Mouse (Mus musculus) hindbrain, embryonic 15.5 days (tissue): ENCODE measurements around the gene Med24. TPM values are rescaled to one million over a fixed set of nuclear protein-coding genes. Genes with fewer than 3 reads are reported as not detected.
"Not testable (repeated sequence)": the region's sequence is repeated elsewhere in the genome, so short reads cannot be mapped to it uniquely, and the experiment has no call there.

Experiments used
- ATAC-seq: fragments of 200-750 bp; cut with Nextera tagmentation; 2 replicates; pipeline ENCODE4 v1.8.0; 2017; ENCODE audit warnings: low read depth, moderate number of reproducible peaks, moderate TSS enrichment; ENCODE audit not compliant: low FRiP score
- H3K27ac ChIP-seq: fragments of 300-500 bp; sonication (generic); replicated peaks from 2 replicates; pipeline ENCODE4 v1.5.1; 2015; ENCODE audit warnings: mild to moderate bottlenecking, inconsistent platforms
- H3K27me3 ChIP-seq: fragments of 300-500 bp; sonication (generic); 2 replicates; pipeline ENCODE4 v1.6.1; 2015; ENCODE audit warnings: control low read depth, inconsistent platforms
- H3K36me3 ChIP-seq: fragments of 300-500 bp; sonication (generic); 2 replicates; pipeline ENCODE4 v1.6.1; 2015; ENCODE audit warnings: control low read depth, inconsistent platforms
- H3K4me1 ChIP-seq: fragments of 300-500 bp; sonication (generic); replicated peaks from 2 replicates; pipeline ENCODE4 v1.6.1; 2015; ENCODE audit warnings: control low read depth, inconsistent platforms
- H3K4me2 ChIP-seq: fragments of 300-500 bp; sonication (generic); 2 replicates; pipeline ENCODE4 v1.6.1; 2015; ENCODE audit warnings: moderate library complexity, mild to moderate bottlenecking, inconsistent platforms
- H3K4me3 ChIP-seq: fragments of 300-500 bp; sonication (generic); 2 replicates; pipeline ENCODE4 v1.5.1; 2015; ENCODE audit warnings: mild to moderate bottlenecking, inconsistent platforms
- H3K9ac ChIP-seq: fragments of 300-500 bp; sonication (generic); 2 replicates; pipeline ENCODE4 v1.6.1; 2015; ENCODE audit warnings: inconsistent platforms
- H3K9me3 ChIP-seq: fragments of 300-500 bp; sonication (generic); 2 replicates; pipeline ENCODE4 v1.6.1; 2016; ENCODE audit warnings: control low read depth, inconsistent platforms
- WGBS: fragments of 180-500 bp; shearing (Covaris S2); methylation state at CpG from one replicate; pipeline ENCODE4 v1.1.7; 2015; 5-methylcytosine and 5-hydroxymethylcytosine counted together
- polyA plus RNA-seq: library from polyadenylated mRNA; unstranded; fragments of >200 nt; fragmentation: Nextera tagmentation; extraction: Ambion mirVana; gene quantifications from 2 replicates; pipeline ENCODE4 v1.2.1, GENCODE M21; 2015

The Med24 gene
- polyA plus RNA-seq, 1 experiment from 2014 or later: 70.3 TPM

DNA sequence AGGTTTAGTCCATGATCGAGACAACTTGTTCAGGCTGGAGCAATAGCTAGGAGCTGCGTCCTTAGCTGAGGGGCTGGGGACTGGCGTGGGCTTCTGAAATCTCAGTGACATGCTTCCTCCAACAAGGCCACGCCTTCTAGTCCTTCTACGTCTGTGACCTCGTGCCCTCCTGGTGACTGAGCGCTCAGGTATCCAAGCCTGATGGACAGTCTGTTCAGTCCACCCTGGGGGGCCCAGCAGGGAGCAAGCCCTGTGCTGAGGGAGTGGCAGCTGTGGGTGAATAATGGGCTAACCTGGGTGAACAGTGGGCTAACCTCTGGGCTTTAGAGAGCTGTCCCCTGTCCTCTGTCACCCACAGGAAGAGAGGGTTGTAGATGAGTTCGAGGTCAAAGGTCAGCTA is 41.2 kb downstream of the Med24 start:
- no peak for ATAC-seq
- H3K27ac ChIP-seq: no peak overlapping the region
- H3K36me3 ChIP-seq: peaks cover 71% of the 10 kb centered on the region
- H3K4me1 ChIP-seq: peaks cover 13% of the 10 kb centered on the region
- no peaks in the 10 kb centered on the region for H3K9me3 ChIP-seq
- no peak overlapping the region for H3K9ac ChIP-seq
- WGBS: 90% methylated on average over 8 of the region's 8 CpGs
- no peak overlapping the region for H3K4me2 ChIP-seq
- no peak overlapping the region for H3K4me3 ChIP-seq
- no peaks in the 10 kb centered on the region for H3K27me3 ChIP-seq

DNA sequence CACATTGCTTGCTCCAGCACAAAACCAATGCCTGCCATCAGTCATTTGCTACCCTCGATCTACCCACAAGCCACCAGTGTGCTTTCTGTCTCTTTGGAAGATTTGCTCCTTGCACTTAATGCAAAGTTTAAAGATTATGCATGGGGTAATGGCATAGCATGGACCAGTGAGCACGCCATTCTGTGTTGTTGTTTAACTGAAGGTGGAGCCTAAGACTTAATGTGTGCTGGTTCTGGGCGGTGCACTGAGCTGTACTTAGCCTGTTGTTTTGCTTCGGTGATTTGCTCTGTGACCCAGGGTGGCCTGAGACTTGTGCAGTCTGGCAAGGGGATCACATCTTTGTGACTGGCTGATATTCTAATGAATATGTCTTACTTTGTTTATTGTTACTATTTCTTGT is 42.3 kb downstream of the Med24 start:
- ATAC-seq: no peak
- Histone ChIP-seq H3K4me3 (no peak overlapping the region), H3K36me3 (peaks cover 61% of the 10 kb centered on the region), H3K9me3 (no peaks in the 10 kb centered on the region), H3K27ac (no peak overlapping the region), H3K4me1 (peaks cover 13% of the 10 kb centered on the region), H3K27me3 (no peaks in the 10 kb centered on the region), H3K9ac (no peak overlapping the region), H3K4me2 (no peak overlapping the region)
- 94% methylated on average over 4 of the region's 4 CpGs for WGBS

DNA sequence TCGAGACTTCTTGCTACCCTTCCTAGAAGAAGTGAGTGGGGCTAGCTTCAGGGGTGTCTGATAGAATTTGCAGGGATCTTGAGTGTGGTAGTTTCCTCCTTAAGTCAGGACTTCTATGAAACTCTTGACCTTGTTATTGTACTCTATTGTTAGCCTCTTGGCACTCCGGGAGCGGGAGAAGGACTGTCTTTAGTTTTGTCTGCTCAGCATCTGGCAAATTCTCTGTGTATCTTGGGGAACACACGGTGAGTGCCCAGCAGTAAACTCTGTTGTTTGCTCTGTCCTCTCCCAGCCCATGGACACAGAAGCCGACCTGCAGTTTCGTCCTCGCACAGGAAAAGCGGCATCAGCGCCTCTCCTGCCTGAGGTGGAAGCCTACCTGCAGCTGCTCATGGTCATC is 43.6 kb downstream of the Med24 start:
- H3K9me3 ChIP-seq: no peaks in the 10 kb centered on the region
- H3K4me3 ChIP-seq: no peak overlapping the region
- no peaks in the 10 kb centered on the region for H3K27me3 ChIP-seq
- no peak overlapping the region for H3K4me2 ChIP-seq
- WGBS: 91% methylated on average over 9 of the region's 9 CpGs
- H3K9ac ChIP-seq: no peak overlapping the region
- no peak for ATAC-seq
- peaks cover 48% of the 10 kb centered on the region for H3K36me3 ChIP-seq
- H3K4me1 ChIP-seq: peaks cover 17% of the 10 kb centered on the region
- H3K27ac ChIP-seq: no peak overlapping the region

DNA sequence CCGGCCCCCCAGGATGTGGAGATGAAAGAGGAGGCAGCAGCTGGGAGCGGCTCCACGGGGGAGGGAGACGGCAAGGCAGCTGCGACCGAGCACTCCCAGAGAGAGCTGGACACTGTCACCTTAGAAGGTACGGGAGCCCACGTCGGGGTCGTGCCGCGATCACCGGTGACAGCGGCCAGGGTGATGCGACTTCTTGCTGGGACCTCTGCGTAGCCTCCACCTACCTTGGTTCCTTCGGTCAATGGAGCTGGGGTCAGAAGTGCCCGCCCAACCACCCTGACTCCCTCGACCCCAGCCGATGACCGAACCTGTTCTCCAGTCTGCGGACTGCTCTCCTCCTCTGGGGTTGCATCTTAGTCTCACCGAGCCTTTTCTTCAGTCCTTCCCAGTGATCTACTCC is 46.4 kb downstream of the Med24 start:
- peaks cover 25% of the 10 kb centered on the region for H3K36me3 ChIP-seq
- H3K9me3 ChIP-seq: no peaks in the 10 kb centered on the region
- peaks cover 17% of the 10 kb centered on the region for H3K4me1 ChIP-seq
- WGBS: 0% methylated on average over 23 of the region's 23 CpGs
- no peaks in the 10 kb centered on the region for H3K27me3 ChIP-seq
- H3K4me3 ChIP-seq: peak overlapping the region; percentile 76
- H3K4me2 ChIP-seq: peak overlapping the region; percentile 83
- H3K9ac ChIP-seq: peak overlapping the region; percentile 94
- H3K27ac ChIP-seq: peak overlapping the region; percentile 77
- peak; percentile 13; the same call in 1 of the 2 replicates for ATAC-seq

DNA sequence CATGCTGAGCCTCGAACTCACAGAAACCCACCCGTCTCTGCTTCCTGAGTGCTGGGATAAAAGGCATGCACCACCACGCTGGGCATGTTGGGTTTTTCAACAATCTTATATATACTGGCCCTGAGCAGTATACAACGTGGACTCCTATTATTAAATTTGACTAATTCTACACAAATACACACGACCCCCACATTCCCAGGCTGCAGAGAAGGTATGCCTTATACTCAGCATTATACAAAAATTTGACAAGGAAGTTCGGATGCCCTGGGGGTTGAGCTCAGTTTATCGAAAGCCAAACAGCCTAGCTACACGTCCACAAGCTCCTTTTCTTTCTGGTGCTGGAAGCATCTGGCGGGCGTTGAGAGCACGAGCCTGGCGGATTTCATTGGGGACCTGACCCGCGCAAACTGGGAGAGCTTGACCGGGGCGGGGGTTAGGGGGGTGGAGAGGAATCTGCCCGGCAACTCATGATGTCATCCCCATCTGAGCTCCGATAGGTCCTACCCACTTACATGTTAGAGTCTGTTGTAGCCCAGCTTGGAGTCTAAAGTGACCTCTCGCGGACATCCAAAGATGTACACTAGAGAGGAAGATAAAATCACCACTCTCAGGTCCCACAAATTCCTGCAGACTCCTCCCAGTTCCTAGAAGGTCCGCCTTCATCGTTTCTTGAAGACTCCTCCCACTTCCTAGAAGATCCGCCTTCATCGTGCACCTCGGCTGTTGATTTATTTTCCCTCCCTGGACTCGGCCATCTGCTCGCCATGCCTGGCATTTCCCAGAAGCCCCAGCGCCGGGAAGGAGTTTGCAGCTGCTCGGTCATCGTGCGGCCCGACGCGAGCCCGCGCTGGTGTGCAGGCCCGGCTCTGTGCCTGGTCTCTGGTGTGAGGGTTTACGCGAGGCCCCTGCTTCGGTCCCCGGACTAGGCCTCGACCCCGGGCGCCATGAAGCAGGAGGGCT is 47.2 kb downstream of the Med24 start, which contains the start of gene Psmd3:
TSS of gene Psmd3 (plus strand) at position 769 of the 960 bp plus-strand sequence.
- Histone ChIP-seq H3K9ac (peak within 1 kb of the TSS; percentile 94), H3K27me3 (no peaks in the 10 kb centered on the region), H3K4me1 (peaks cover 17% of the 10 kb centered on the region), H3K4me3 (peak within 1 kb of the TSS; percentile 76), H3K9me3 (no peaks in the 10 kb centered on the region), H3K36me3 (peaks cover 18% of the 10 kb centered on the region), H3K4me2 (peak within 1 kb of the TSS; percentile 83), H3K27ac (peak within 1 kb of the TSS; percentile 82)
- 4% methylated on average over 45 of the region's 45 CpGs for WGBS
- peak; percentile 97 for ATAC-seq

DNA sequence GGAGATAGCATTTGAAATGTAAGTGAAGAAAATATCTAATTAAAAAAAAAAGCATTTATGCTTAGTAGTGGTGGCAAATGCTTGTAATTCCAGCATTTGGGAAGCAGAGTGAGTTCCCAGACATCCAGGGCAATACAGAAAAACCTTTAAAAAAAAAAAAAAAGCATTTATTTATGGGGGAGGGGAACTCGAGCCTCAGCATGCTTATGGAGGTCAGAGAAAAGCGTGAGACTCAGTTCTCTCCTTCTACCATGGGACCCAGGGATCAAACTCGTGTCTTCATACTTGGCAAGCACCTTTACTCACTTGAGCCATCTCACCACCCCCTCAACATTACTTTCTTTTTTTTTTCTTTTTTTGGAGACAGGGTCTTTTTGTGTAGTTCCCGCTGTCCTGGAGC is 48.0 kb downstream of the Med24 start:
- Histone ChIP-seq H3K9ac (no peak overlapping the region), H3K36me3 (peaks cover 9% of the 10 kb centered on the region), H3K4me2 (peak overlapping the region; percentile 83; the same call in 1 of the 2 replicates), H3K9me3 (no peaks in the 10 kb centered on the region), H3K27ac (no peak overlapping the region), H3K4me3 (no peak overlapping the region), H3K4me1 (peaks cover 17% of the 10 kb centered on the region), H3K27me3 (no peaks in the 10 kb centered on the region)
- ATAC-seq: no peak
- 90% methylated on average over 4 of the region's 4 CpGs for WGBS

DNA sequence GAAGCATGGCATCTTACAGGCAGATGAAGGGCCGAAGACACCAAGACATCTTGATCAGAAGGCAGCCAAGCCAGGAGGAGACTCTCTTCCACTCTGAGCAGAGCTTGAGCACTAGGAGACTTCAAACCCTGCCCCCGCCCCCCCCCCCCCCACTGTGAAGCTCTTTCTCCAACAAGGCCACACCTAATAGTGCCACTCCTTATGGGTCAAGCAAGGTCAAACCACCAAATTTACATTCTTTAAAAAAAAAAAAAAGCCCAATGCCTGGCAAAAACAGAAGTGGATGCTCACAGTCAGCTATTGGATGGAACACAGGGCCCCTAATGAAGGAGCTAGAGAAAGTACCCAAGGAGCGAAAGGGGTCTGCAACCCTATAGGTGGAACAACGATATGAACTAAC is 48.6 kb downstream of the Med24 start:
- H3K4me2 ChIP-seq, ATAC-seq, H3K36me3 ChIP-seq, H3K27ac ChIP-seq, H3K27me3 ChIP-seq, H3K4me3 ChIP-seq, H3K9me3 ChIP-seq, H3K9ac ChIP-seq: not testable (repeated sequence)
- peaks cover 17% of the 10 kb centered on the region for H3K4me1 ChIP-seq
- WGBS: 85% methylated on average over 4 of the region's 4 CpGs

DNA sequence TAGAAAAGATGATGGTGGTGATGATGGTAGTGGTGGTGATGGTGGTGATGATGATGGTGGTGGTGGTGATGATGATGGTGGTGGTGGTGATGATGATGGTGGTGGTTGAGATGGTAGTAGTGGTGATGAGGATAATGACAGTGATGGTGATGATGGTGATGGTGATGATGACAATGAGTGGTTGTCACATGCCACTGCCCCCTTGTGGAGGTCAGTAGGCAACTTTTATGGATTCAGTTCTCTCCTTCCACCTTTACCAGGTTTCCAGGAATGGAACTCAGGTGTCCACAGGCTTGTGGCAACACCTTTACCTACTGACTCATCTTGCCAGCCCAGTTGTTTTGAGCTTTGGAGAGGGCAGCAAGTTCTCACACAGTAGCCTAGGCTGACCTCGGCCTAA is 49.2 kb downstream of the Med24 start:
- H3K27ac ChIP-seq: no peak overlapping the region
- peaks cover 17% of the 10 kb centered on the region for H3K4me1 ChIP-seq
- H3K4me3 ChIP-seq: no peak overlapping the region
- 89% methylated on average over 1 of the region's 1 CpGs for WGBS
- no peak overlapping the region for H3K4me2 ChIP-seq
- no peak overlapping the region for H3K9ac ChIP-seq
- ATAC-seq: no peak
- H3K36me3 ChIP-seq: no peaks in the 10 kb centered on the region
- no peaks in the 10 kb centered on the region for H3K9me3 ChIP-seq
- H3K27me3 ChIP-seq: no peaks in the 10 kb centered on the region

DNA sequence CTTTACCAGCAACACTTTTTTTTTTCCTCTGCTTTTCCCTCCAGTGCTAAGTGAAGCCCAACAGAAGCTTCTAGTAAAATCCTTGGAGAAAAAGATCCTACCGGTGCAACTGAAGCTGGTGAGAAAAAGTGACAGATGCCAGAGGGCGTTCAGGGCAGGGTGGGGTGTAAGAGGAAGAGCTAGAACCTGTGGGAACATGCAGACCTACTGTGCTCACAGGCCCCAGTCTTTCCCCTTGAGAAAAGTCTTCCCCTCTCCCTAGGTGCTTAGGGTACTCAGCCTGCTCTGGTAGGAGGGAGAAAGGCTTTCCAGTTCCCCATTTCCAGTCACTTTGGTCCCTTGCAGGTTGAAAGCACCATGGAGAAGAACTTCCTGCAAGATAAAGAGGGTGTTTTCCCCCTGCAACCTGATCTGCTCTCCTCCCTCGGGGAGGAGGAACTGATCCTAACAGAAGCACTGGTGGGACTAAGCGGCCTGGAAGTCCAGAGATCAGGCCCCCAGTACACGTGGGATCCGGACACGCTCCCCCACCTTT is 53.3 kb downstream of the Med24 start:
- Histone ChIP-seq H3K9ac (no peak overlapping the region), H3K36me3 (no peaks in the 10 kb centered on the region), H3K4me3 (no peak overlapping the region), H3K4me2 (no peak overlapping the region), H3K4me1 (no peaks in the 10 kb centered on the region), H3K9me3 (no peaks in the 10 kb centered on the region), H3K27me3 (no peaks in the 10 kb centered on the region), H3K27ac (no peak overlapping the region)
- no peak for ATAC-seq
- WGBS: 45% methylated on average over 7 of the region's 7 CpGs

DNA sequence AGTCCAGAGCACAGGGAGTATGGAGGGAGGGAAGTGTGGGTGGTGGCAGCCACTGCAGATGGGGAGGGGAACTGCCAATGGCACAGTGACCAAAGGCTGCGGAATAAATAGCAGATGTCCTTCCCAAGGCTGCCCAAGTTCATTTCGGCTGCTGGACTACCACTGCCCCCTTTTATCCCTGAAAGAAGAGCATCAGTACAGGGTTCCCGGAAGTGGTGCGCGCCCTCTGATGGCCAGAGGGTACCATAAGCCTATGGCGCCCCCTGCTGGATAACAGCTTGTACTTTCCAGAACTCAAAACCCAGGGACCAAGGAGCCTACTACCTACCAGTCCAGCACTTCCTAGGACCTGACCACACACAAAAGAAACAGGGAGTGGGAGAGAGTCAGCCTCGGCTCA is 56.1 kb downstream of the Med24 start:
- not testable (repeated sequence) for H3K36me3 ChIP-seq, H3K4me1 ChIP-seq, H3K27me3 ChIP-seq, H3K27ac ChIP-seq, H3K9me3 ChIP-seq, H3K4me3 ChIP-seq, H3K9ac ChIP-seq
- peak; percentile 38; the same call in 1 of the 2 replicates for ATAC-seq
- WGBS: 7% methylated on average over 7 of the region's 7 CpGs
- H3K4me2 ChIP-seq: peak overlapping the region; percentile 32

DNA sequence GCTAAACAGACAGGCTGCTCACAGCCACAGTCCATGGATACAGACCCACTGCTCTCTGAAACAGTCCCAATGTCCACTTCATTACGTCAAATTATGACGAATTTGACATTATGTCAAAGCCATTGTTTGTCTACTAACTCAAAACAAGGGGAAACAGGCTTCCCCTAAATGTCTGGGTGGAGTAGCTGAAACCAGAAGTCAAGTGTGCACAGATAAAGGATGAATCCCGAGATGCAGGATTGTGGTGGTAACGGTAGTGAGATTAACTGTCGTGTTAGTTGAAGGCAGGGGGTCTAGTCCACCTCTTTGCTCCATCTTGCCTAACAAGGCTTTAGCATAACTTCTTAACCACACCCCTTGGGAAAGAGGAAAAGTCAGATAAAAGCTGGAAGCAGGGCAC is 56.8 kb downstream of the Med24 start:
- 0 out of 2 replicates have a peak, but pooled peaks cover 2% of the 10 kb centered on the region for H3K27me3 ChIP-seq
- no peak overlapping the region for H3K4me2 ChIP-seq
- no peaks in the 10 kb centered on the region for H3K4me1 ChIP-seq
- no peak overlapping the region for H3K9ac ChIP-seq
- H3K27ac ChIP-seq: no peak overlapping the region
- WGBS: 88% methylated on average over 5 of the region's 5 CpGs
- no peaks in the 10 kb centered on the region for H3K36me3 ChIP-seq
- ATAC-seq: no peak
- H3K4me3 ChIP-seq: no peak overlapping the region
- no peaks in the 10 kb centered on the region for H3K9me3 ChIP-seq

DNA sequence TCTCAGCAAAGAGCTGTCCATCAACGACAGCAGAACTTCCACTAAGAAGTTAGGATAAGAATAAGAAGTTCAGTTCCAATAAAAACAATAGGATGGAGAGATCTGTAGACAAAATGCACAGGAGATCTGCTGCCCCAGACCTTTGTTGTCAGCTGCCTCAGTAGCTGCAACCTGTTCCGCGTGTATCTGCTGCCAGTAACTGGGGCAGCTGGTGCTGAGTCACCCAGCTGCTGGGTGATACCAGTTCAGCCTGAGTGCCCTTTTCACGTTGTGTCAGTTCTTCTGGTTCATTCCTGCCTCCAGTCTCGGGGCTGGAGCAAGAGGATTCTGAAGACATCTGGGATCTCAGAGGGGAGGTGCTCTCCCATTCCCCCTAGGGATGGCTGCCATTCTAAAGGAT is 57.4 kb downstream of the Med24 start:
- H3K9me3 ChIP-seq: no peaks in the 10 kb centered on the region
- 52% methylated on average over 5 of the region's 5 CpGs for WGBS
- no peak overlapping the region for H3K27ac ChIP-seq
- no peak overlapping the region for H3K4me3 ChIP-seq
- 0 out of 2 replicates have a peak, but pooled peaks cover 2% of the 10 kb centered on the region for H3K27me3 ChIP-seq
- H3K9ac ChIP-seq: no peak overlapping the region
- no peak overlapping the region for H3K4me2 ChIP-seq
- ATAC-seq: no peak
- H3K36me3 ChIP-seq: no peaks in the 10 kb centered on the region
- H3K4me1 ChIP-seq: no peaks in the 10 kb centered on the region
